Mouse (Mus musculus) forebrain, embryonic 16.5 days (tissue): ENCODE data around the gene Jpt1. TPM values are rescaled to one million over a fixed set of nuclear protein-coding genes. Genes with fewer than 3 reads are reported as not detected.

Experiments
- ATAC-seq: fragments of 200-750 bp; cut with Nextera tagmentation; 2 replicates; pipeline ENCODE4 v1.8.0; 2017; ENCODE audit warnings: mild to moderate bottlenecking, moderate library complexity
- H3K27ac ChIP-seq: fragments of 300-500 bp; sonication (generic); 2 replicates; pipeline ENCODE4 v1.5.1; 2014; ENCODE audit warnings: low read length, control low read depth
- H3K27me3 ChIP-seq: fragments of 300-500 bp; sonication (generic); replicated peaks from 2 replicates; pipeline ENCODE4 v1.6.1; 2014; ENCODE audit warnings: low read length; ENCODE audit not compliant: control insufficient read depth, insufficient read depth
- H3K36me3 ChIP-seq: fragments of 300-500 bp; sonication (generic); 2 replicates; pipeline ENCODE4 v1.6.1; 2014; ENCODE audit not compliant: control insufficient read depth, insufficient read depth
- H3K4me1 ChIP-seq: fragments of 300-500 bp; sonication (generic); replicated peaks from 2 replicates; pipeline ENCODE4 v1.6.1; 2014; ENCODE audit warnings: low read length; ENCODE audit not compliant: control insufficient read depth, insufficient read depth
- H3K4me2 ChIP-seq: fragments of 300-500 bp; sonication (generic); 2 replicates; pipeline ENCODE4 v1.6.1; 2014; ENCODE audit warnings: mild to moderate bottlenecking, low read length, control low read depth
- H3K4me3 ChIP-seq: fragments of 300-500 bp; sonication (generic); replicated peaks from 2 replicates; pipeline ENCODE4 v1.5.1; 2014; ENCODE audit warnings: mild to moderate bottlenecking, low read length, control low read depth
- H3K9ac ChIP-seq: fragments of 300-500 bp; sonication (generic); replicated peaks from 2 replicates; pipeline ENCODE4 v1.6.1; 2014; ENCODE audit warnings: low read depth, low read length, control low read depth
- H3K9me3 ChIP-seq: fragments of 300-500 bp; sonication (generic); 2 replicates; pipeline ENCODE4 v1.6.1; 2016; ENCODE audit warnings: low read length; ENCODE audit not compliant: control insufficient read depth
- WGBS: fragments of 180-500 bp; shearing (Covaris S2); extraction: QIAGEN DNeasy Blood & Tissue Kit; methylation state at CpG from one replicate; pipeline ENCODE4 v1.1.7; 2014; 5-methylcytosine and 5-hydroxymethylcytosine counted together
- microRNA-seq: library from miRNA; unstranded; fragments of <30 nt; microRNA quantifications from one replicate; pipeline ENCODE4, GENCODE M21; 2017
- polyA plus RNA-seq: library from polyadenylated mRNA; unstranded; fragments of >200 nt; fragmentation: Nextera tagmentation; extraction: Ambion mirVana; gene quantifications from 2 replicates; pipeline ENCODE4 v1.2.1, GENCODE M21; 2015

Gene Jpt1
- polyA plus RNA-seq, 1 experiment from 2014 or later, result 1,981 TPM

DNA sequence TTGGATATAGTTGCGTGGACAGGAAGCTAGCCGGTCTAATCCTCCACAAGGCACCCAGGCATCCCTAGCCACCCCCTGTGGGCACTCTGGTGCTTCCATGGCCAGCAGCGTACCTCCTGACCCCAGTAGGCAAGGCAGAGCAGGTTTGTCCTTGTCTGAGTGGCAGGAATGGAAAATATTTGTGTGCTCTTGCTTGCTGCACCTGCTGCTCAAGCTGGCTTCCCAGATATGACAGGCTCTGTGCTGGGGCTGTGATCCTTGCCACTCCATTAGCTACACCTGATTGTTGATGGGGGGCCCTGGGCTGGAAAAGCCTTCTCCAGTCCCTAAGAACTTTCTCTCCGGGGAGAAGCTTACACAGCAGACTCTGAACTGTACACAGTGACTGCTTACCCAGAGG, 60.9 kb downstream of the Jpt1 start:
- Histone ChIP-seq H3K27me3 (no peaks in the 10 kb centered on the region), H3K36me3 (no peaks in the 10 kb centered on the region), H3K9ac (no peak overlapping the region), H3K4me2 (no peak overlapping the region), H3K27ac (no peak overlapping the region), H3K4me3 (no peak overlapping the region), H3K9me3 (0 out of 2 replicates have a peak, but pooled peaks cover 2% of the 10 kb centered on the region), H3K4me1 (no peaks in the 10 kb centered on the region)
- no peak for ATAC-seq
- 71% methylated on average over 4 of the region's 4 CpGs for WGBS

DNA sequence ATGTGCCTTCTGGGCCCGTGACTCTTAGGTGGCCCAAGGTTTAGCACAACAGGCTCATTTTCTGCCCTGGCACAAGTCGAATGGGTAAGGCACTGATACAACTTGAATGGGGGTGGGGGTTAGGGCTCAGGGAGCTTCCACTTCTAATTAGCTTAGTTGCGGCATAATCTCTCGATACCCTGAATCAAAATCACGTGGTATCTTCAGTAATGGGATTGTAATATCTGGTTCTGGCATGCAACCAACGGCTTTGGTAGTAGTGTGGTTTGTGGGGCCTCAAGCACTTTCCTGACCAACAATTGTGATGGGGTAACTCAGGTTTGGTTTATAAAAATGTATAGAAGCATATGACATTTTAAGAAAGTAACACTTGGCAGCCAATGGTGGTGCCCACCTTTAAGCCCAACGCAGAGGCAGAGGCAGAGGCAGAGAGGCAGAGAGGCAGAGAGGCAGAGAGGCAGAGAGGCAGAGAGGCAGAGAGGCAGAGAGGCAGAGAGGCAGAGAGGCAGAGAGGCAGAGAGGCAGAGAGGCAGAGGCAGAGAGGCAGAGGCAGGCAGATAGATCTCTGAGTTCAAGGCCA, 61.8 kb downstream of the Jpt1 start:
- Histone ChIP-seq H3K27me3 (no peaks in the 10 kb centered on the region), H3K4me3 (no peak overlapping the region), H3K4me2 (no peak overlapping the region), H3K9me3 (0 out of 2 replicates have a peak, but pooled peaks cover 2% of the 10 kb centered on the region), H3K36me3 (no peaks in the 10 kb centered on the region), H3K27ac (no peak overlapping the region), H3K4me1 (no peaks in the 10 kb centered on the region), H3K9ac (no peak overlapping the region)
- ATAC-seq, result no peak
- 64% methylated on average over 7 of the region's 7 CpGs for WGBS

DNA sequence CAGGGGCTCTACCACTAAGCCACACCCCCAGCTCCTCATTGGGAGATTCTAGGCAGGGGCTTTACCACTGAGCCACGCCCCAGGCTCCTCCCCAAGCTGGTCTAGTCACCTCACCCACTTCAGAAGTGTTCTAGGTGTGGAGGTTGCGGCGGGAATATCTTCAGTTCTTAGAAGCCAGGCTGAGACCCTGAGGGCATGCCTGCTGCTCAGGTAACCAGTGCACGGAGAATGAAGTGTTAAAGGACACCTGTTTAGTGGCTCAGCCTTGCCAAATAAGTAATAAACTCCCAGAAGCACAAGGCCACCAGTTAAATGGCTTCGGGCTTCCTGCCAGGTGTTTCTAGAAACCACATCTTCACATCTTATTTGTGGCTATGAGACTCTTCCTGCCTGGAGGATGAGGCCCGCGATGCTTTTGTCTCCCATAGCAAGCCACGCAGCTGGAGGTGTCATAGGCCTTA, 62.4 kb downstream of the Jpt1 start:
- Histone ChIP-seq H3K36me3 (no peaks in the 10 kb centered on the region), H3K9me3 (0 out of 2 replicates have a peak, but pooled peaks cover 2% of the 10 kb centered on the region), H3K4me3 (no peak overlapping the region), H3K4me1 (no peaks in the 10 kb centered on the region), H3K27me3 (no peaks in the 10 kb centered on the region), H3K27ac (no peak overlapping the region), H3K4me2 (no peak overlapping the region), H3K9ac (no peak overlapping the region)
- 83% methylated on average over 8 of the region's 8 CpGs for WGBS
- no peak for ATAC-seq

DNA sequence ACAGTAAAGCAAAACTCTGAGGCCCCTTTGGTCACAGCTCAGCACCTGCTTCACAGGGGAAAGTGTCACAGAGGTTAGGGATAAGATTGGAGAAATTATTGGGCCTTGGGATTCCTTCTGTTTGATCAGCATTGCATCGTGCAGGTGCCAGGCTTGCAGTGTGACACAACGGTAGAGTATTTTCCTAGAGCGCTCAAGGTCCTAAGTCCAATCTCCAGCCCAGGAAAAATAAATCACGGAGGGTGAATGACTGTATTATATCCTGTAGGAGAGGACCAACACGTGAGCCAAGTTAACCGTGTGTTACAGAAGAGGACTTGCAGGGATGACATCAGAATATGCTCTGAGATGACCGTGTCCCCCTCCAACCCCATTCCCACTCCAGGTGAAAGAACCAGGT, 64.0 kb downstream of the Jpt1 start:
- no peak for ATAC-seq
- H3K4me1 ChIP-seq, result no peaks in the 10 kb centered on the region
- WGBS, result 93% methylated on average over 7 of the region's 7 CpGs
- H3K9ac ChIP-seq, result no peak overlapping the region
- H3K4me2 ChIP-seq, result no peak overlapping the region
- no peaks in the 10 kb centered on the region for H3K27me3 ChIP-seq
- no peaks in the 10 kb centered on the region for H3K36me3 ChIP-seq
- no peak overlapping the region for H3K27ac ChIP-seq
- H3K9me3 ChIP-seq, result no peaks in the 10 kb centered on the region
- H3K4me3 ChIP-seq, result no peak overlapping the region

DNA sequence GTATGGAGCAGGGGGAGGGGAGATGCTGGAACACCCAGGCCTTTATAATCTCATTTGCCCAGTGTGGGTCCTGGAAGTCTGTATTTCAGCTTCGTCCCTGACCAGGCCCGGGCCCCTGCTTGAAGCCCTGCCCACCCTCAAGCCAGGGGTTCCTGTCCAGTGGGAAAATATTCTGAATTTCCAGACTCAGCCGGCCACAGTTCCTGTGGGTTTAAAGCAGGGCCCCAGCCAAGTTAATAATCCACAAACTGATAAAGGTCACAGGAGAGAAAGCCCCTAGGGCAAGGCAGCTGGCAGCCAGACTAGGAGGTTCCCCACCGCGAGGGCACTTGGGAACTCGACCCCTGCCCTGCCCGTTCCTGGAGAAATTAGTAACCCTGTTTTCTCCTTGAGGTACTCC, 65.2 kb downstream of the Jpt1 start:
- H3K9ac ChIP-seq, result no peak overlapping the region
- H3K36me3 ChIP-seq, result no peaks in the 10 kb centered on the region
- H3K27ac ChIP-seq, result no peak overlapping the region
- no peaks in the 10 kb centered on the region for H3K27me3 ChIP-seq
- H3K4me3 ChIP-seq, result no peak overlapping the region
- no peaks in the 10 kb centered on the region for H3K4me1 ChIP-seq
- no peaks in the 10 kb centered on the region for H3K9me3 ChIP-seq
- ATAC-seq, result no peak
- WGBS, result 79% methylated on average over 7 of the region's 7 CpGs
- H3K4me2 ChIP-seq, result no peak overlapping the region

DNA sequence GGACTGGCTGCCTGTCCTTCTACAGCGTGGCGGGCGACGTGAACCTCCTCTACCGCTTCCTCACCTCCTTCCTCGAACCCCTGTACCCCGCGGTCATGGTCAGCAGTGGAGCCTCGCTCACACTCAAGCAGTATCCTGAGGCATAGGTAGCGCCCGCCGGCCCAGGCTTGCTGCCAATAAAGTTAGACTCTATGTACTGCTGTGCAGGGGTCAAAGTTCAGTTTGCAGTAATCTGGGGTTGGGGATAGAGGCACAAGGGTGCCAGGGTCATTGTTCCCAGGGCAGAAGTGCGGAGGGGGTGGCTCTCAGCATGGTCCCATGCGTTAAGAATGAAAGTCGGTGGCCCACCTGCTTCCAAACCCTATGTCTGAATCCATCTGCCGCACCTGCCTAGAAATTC, 66.1 kb downstream of the Jpt1 start:
- H3K27ac ChIP-seq, result no peak overlapping the region
- WGBS, result 88% methylated on average over 16 of the region's 16 CpGs

More for the DNA sequence above, 66.1 kb downstream of the Jpt1 start:
- no peak overlapping the region for H3K4me2 ChIP-seq
- no peak for ATAC-seq
- no peak overlapping the region for H3K9ac ChIP-seq
- H3K4me1 ChIP-seq, result no peaks in the 10 kb centered on the region
- no peaks in the 10 kb centered on the region for H3K27me3 ChIP-seq
- no peak overlapping the region for H3K4me3 ChIP-seq
- H3K9me3 ChIP-seq, result no peaks in the 10 kb centered on the region
- no peaks in the 10 kb centered on the region for H3K36me3 ChIP-seq

Small RNA genes lying within 50 kb of the gene (microRNA-seq; reads per million reads assigned to microRNA genes)
- not detected for gene Mir3968

Other genes with a start within 250 kb of the Jpt1 start
- gene Grin2c, start 247.1 kb downstream of the Jpt1 start, polyA plus RNA-seq, result 0.29 and 0.37 TPM in 2 replicates
- 23.2 and 26.9 TPM in 2 replicates for gene Fdxr, start 237.3 kb downstream of the Jpt1 start, polyA plus RNA-seq
- 0.27 and 0.76 TPM in 2 replicates for gene Fads6, start 216.7 kb downstream of the Jpt1 start, polyA plus RNA-seq
- gene Otop2, start 207.2 kb downstream of the Jpt1 start, polyA plus RNA-seq, result 0.24 TPM in 1 of 2 replicates, not detected in the other
- gene Ush1g, start 192.3 kb downstream of the Jpt1 start, polyA plus RNA-seq, result 0.10 TPM in 2 replicates
- gene Otop3, start 179.7 kb downstream of the Jpt1 start, polyA plus RNA-seq, result 0.37 TPM in 1 of 2 replicates, not detected in the other
- gene Hid1, start 146.6 kb downstream of the Jpt1 start, polyA plus RNA-seq, result 46.6 and 58.2 TPM in 2 replicates
- gene Cdr2l, start 132.5 kb downstream of the Jpt1 start, polyA plus RNA-seq, result 16.8 and 18.3 TPM in 2 replicates
- gene Mrpl58, start 110.6 kb downstream of the Jpt1 start, polyA plus RNA-seq, result 158 and 176 TPM in 2 replicates
- gene Atp5h, start 94.4 kb downstream of the Jpt1 start, polyA plus RNA-seq, result 641 and 688 TPM in 2 replicates
- 18.9 and 20.2 TPM in 2 replicates for gene Kctd2, start 94.3 kb downstream of the Jpt1 start, polyA plus RNA-seq
- gene Trim80, start 73.8 kb downstream of the Jpt1 start, polyA plus RNA-seq, result not detected in 2 replicates
- not detected in 2 replicates for gene Slc16a5, start 51.9 kb downstream of the Jpt1 start, polyA plus RNA-seq
- gene Armc7, start 38.7 kb downstream of the Jpt1 start, polyA plus RNA-seq, result 16.2 and 17.3 TPM in 2 replicates
- gene Nt5c, start 22.5 kb downstream of the Jpt1 start, polyA plus RNA-seq, result 82.6 and 91.0 TPM in 2 replicates
- 1,130 and 1,181 TPM in 2 replicates for gene Sumo2, start 21.9 kb upstream of the Jpt1 start, polyA plus RNA-seq
- gene Nup85, start 50.0 kb upstream of the Jpt1 start, polyA plus RNA-seq, result 138 and 144 TPM in 2 replicates
- 68.0 and 76.5 TPM in 2 replicates for gene Mrps7, start 89.5 kb upstream of the Jpt1 start, polyA plus RNA-seq
- gene Gga3, start 89.7 kb upstream of the Jpt1 start, polyA plus RNA-seq, result 32.5 and 37.4 TPM in 2 replicates
- gene Mif4gd, start 98.6 kb upstream of the Jpt1 start, polyA plus RNA-seq, result 9.8 and 12.9 TPM in 2 replicates
- 57.2 and 63.0 TPM in 2 replicates for gene Slc25a19, start 113.9 kb upstream of the Jpt1 start, polyA plus RNA-seq
- gene Grb2, start 194.2 kb upstream of the Jpt1 start, polyA plus RNA-seq, result 188 and 194 TPM in 2 replicates